In genomic region chr16:92823381-92823862, GRCm38 (mm10) we compare ENCODE assay signal across 10 mouse cellular contexts. TPM values are rescaled to one million over a fixed set of nuclear protein-coding genes. Genes with fewer than 3 reads are reported as not detected.
DNase-seq lines count a peak whose midpoint lies in the region; ATAC-seq lines count a peak whose summit lies in the region.
"Had no signal": no experiment of that assay in that cellular context is flagged by ENCODE, and none has a peak within 500 bp of the region (broad histone marks: within the 10 kb centered on the region; RNA-seq: fewer than 3 reads in every experiment).

No protein-coding gene starts in this region.

- no peak overlapping the region for H3K9ac ChIP-seq in stomach, embryonic 16.5 days (ENCODE audit: low read length)
- H3K9ac ChIP-seq: limb, embryonic 12.5 days had no signal

- no peak overlapping the region for H3K4me2 ChIP-seq in stomach, embryonic 16.5 days (ENCODE audit: low read depth, low read length)
- H3K4me2 ChIP-seq: limb, embryonic 12.5 days had no signal

- no peaks in the 10 kb centered on the region for H3K27me3 ChIP-seq in stomach, embryonic 16.5 days (ENCODE audit: control insufficient read depth, insufficient read depth, low read length)

- ATAC-seq in stomach, embryonic 16.5 days (ENCODE audit: insufficient read depth, low FRiP score), result 0 out of 2 replicates have a peak, but pooled peaks have one; percentile 47
- ATAC-seq in erythroid progenitor cell, adult 5-6 weeks (replicated peaks; ENCODE audit: low FRiP score, poor library complexity, severe bottlenecking), result no peak

- H3K9me3 ChIP-seq in stomach, embryonic 16.5 days (replicated peaks; ENCODE audit: control insufficient read depth, low read length), result no peaks in the 10 kb centered on the region
- H3K9me3 ChIP-seq: limb, embryonic 12.5 days had no signal

- no peaks in the 10 kb centered on the region for H3K36me3 ChIP-seq in stomach, embryonic 16.5 days (ENCODE audit: control insufficient read depth, insufficient read depth, low read length)
- H3K36me3 ChIP-seq: limb, embryonic 12.5 days had no signal

- H3K4me3 ChIP-seq in stomach, embryonic 16.5 days (replicated peaks; ENCODE audit: low read length), result no peak overlapping the region
- H3K4me3 ChIP-seq: gastrocnemius, adult 2 months; limb, embryonic 12.5 days had no signal

- no peaks in the 10 kb centered on the region for H3K4me1 ChIP-seq in stomach, embryonic 16.5 days (ENCODE audit: control insufficient read depth, insufficient read depth, low read length)

- no peak overlapping the region for H3K27ac ChIP-seq in stomach, embryonic 16.5 days (ENCODE audit: low read length)
- H3K27ac ChIP-seq: gastrocnemius, adult 2 months; limb, embryonic 12.5 days had no signal

- peak; percentile 32 for DNase-seq in gastrocnemius, postnatal 14 days
- DNase-seq in gastrocnemius, adult 18-20 months (ENCODE audit: low spot score), result no peak
- DNase-seq in spleen, postnatal 10 days (ENCODE audit: low spot score in 2 of 2), result peak; percentile 37 to 48
- no peak for DNase-seq in spleen, adult 12 weeks (ENCODE audit: low spot score)
- DNase-seq in cerebellum, postnatal 25 days, result peak; percentile 49 to 64
- DNase-seq in layer of hippocampus, adult 9-10 months (ENCODE audit: low spot score), result no peak
- DNase-seq: gastrocnemius, adult 2 months had no signal

- WGBS in stomach, embryonic 16.5 days, result 45% methylated on average over 5 of the region's 5 CpGs

- intact Hi-C loops in gastrocnemius, postnatal 14 days (cut with DNase I; ENCODE audit: low total_unique reads), result loop anchor here (10.0 kb wide), 1 partner anchor 161 kb away; no protein-coding TSS in a partner anchor

RNA-seq across cellular contexts. Expression of gene Runx1, which starts 2.5 kb away (rescaled TPM):
- total RNA-seq in gastrocnemius, postnatal 14 days (2021), result 1 to 10 TPM; 3.8 to 5.3 TPM
- total RNA-seq in gastrocnemius, adult 18-20 months (2021), result 1 to 10 TPM; 2.5 to 3.8 TPM
- polyA plus RNA-seq in stomach, embryonic 16.5 days (2015; fragmentation: Nextera tagmentation; extraction: Ambion mirVana), result 9.6 TPM in 2 replicates
- 66.7 and 107 TPM in 2 replicates for total RNA-seq in erythroid progenitor cell, adult 5-6 weeks (2015; ENCODE audit: low replicate concordance)
- total RNA-seq in erythroid progenitor cell, adult 5-6 weeks (2017; ENCODE audit: low replicate concordance), result 57.8 and 59.5 TPM in 2 replicates

Comparison
In these comparisons a context has a peak if more than half of its experiments do, and no peak if none do; other contexts are left out.
1. DNase-seq: peak in gastrocnemius, postnatal 14 days (single experiment), spleen, postnatal 10 days (2 of 2) and cerebellum, postnatal 25 days (2 of 2); none in gastrocnemius, adult 18-20 months (single experiment), spleen, adult 12 weeks (single experiment) and layer of hippocampus, adult 9-10 months (single experiment).
2. RNA of gene Runx1, which starts 2.5 kb away (total RNA-seq): 57.8 to 107 TPM in erythroid progenitor cell, adult 5-6 weeks; 3.8 to 5.3 TPM in gastrocnemius, postnatal 14 days and 2.5 to 3.8 TPM in gastrocnemius, adult 18-20 months; every median in the first group is over 4 times any median in the second.